ENCODE assay signal across 8 mouse cellular contexts in genomic region chr12:64967470-64967869, GRCm38 (mm10). TPM values are rescaled to one million over a fixed set of nuclear protein-coding genes. Genes with fewer than 3 reads are reported as not detected.
A peak's percentile ranks its signal among the peaks of the same experiment; 100 is the strongest.
DNase-seq lines count a peak whose midpoint lies in the region; ATAC-seq and TF ChIP-seq lines count a peak whose summit lies in the region.

No protein-coding gene starts in this region.

- H3K9me3 ChIP-seq in lung, postnatal 0 days (ENCODE audit: low read length), result no peaks in the 10 kb centered on the region

- ATAC-seq in lung, postnatal 0 days, result no peak

- peaks cover 4% of the 10 kb centered on the region; the same call in 1 of the 2 replicates for H3K79me2 ChIP-seq in heart, adult 2 months (replicated peaks; ENCODE audit: control insufficient read depth, insufficient read depth, low read length)

- peak overlapping the region; percentile 99 for H3K4me3 ChIP-seq in layer of hippocampus, adult 2 months
- peak overlapping the region; percentile 46 for H3K4me3 ChIP-seq in bone marrow, adult 2 months (replicated peaks; ENCODE audit: control insufficient read depth, low read depth, low read length)
- H3K4me3 ChIP-seq in heart, adult 2 months, result peak overlapping the region; percentile 88
- H3K4me3 ChIP-seq in lung, postnatal 0 days (ENCODE audit: low read depth, low read length), result peak overlapping the region; percentile 99

- H3K27me3 ChIP-seq in heart, adult 2 months (ENCODE audit: control insufficient read depth, insufficient read depth, low read length), result no peaks in the 10 kb centered on the region
- H3K27me3 ChIP-seq in lung, postnatal 0 days (replicated peaks; ENCODE audit: insufficient read depth, low read length), result no peaks in the 10 kb centered on the region

- H3K4me1 ChIP-seq in bone marrow, adult 2 months (ENCODE audit: control insufficient read depth, insufficient read depth, low read length), result peaks cover 2% of the 10 kb centered on the region; the same call in 1 of the 2 replicates
- H3K4me1 ChIP-seq in heart, adult 2 months (ENCODE audit: control insufficient read depth, insufficient read depth, low read length), result peaks cover 9% of the 10 kb centered on the region
- peaks cover 10% of the 10 kb centered on the region for H3K4me1 ChIP-seq in lung, postnatal 0 days (ENCODE audit: insufficient read depth, low read depth, low read length)

- TF ChIP-seq CTCF in layer of hippocampus, adult 2 months (conservative IDR thresholded peaks at IDR 0.05), result no peak
- no peak for TF ChIP-seq CTCF in bone marrow, adult 2 months (IDR thresholded peaks at IDR 0.05; ENCODE audit: control insufficient read depth, insufficient read depth, low read length)
- TF ChIP-seq CTCF in heart, adult 2 months (IDR thresholded peaks at IDR 0.05), result no peak
- no peak for TF ChIP-seq CTCF in lung, postnatal 0 days (IDR thresholded peaks at IDR 0.05)

- 4% methylated on average over 9 of the region's 9 CpGs for WGBS in bone marrow, adult 2 months
- under 1% methylated on average over 9 of the region's 9 CpGs for WGBS in heart, adult 2 months
- under 1% methylated on average over 9 of the region's 9 CpGs for WGBS in lung, postnatal 0 days

- no peak for TF ChIP-seq POLR2A in bone marrow, adult 2 months (IDR thresholded peaks at IDR 0.05; ENCODE audit: borderline replicate concordance, control insufficient read depth, low read depth, low read length)
- no peak for TF ChIP-seq POLR2A in heart, adult 2 months (IDR thresholded peaks at IDR 0.05; ENCODE audit: insufficient read depth, low read depth, low read length)

- H3K4me2 ChIP-seq in lung, postnatal 0 days (replicated peaks; ENCODE audit: low read depth, low read length), result peak overlapping the region; percentile 82

- H3K27ac ChIP-seq in layer of hippocampus, adult 2 months, result peak overlapping the region; percentile 97
- H3K27ac ChIP-seq in bone marrow, adult 2 months (ENCODE audit: control insufficient read depth, insufficient read depth, low read depth, low read length, poor library complexity), result no peak overlapping the region
- peak overlapping the region; percentile 27; the same call in 1 of the 2 replicates for H3K27ac ChIP-seq in heart, adult 2 months
- H3K27ac ChIP-seq in lung, postnatal 0 days (ENCODE audit: low read length), result no peak overlapping the region

- peaks cover 30% of the 10 kb centered on the region for H3K36me3 ChIP-seq in heart, adult 2 months (ENCODE audit: control insufficient read depth, insufficient read depth, low read length)
- H3K36me3 ChIP-seq in lung, postnatal 0 days (ENCODE audit: insufficient read depth, low read length), result no peaks in the 10 kb centered on the region

- intact Hi-C loops in heart, adult 2 months (cut with DNase I), result loop anchor here (2.0 to 5.0 kb wide), 2 partner anchors 70 to 107 kb away; partner anchors contain the start of genes Fancm, Fkbp3 and Prpf39

- no peak for DNase-seq in layer of hippocampus, adult 2 months (ENCODE audit: low spot score in 2 of 2)
- DNase-seq in layer of hippocampus, adult 18-20 months (ENCODE audit: low spot score in 2 of 2), result no peak
- DNase-seq in heart, adult 2 months, result peak; percentile 16 to 27
- peak; percentile 38 for DNase-seq in kidney, adult 9 months
- DNase-seq in lung, postnatal 0 days (ENCODE audit: low spot score), result peak; percentile 7
- peak; percentile 3 for DNase-seq in thymus, postnatal 25 days
- no peak for DNase-seq in Muller cell, postnatal 12 days (ENCODE audit: inconsistent ontology term)

- TF ChIP-seq EP300 in heart, adult 2 months (IDR thresholded peaks at IDR 0.05; ENCODE audit: insufficient read depth, low read depth, low read length), result no peak
- no peak for TF ChIP-seq EP300 in lung, postnatal 0 days (IDR thresholded peaks at IDR 0.05)

- peak overlapping the region; percentile 24 for H3K9ac ChIP-seq in heart, adult 2 months (ENCODE audit: low read depth, low read length)
- H3K9ac ChIP-seq in lung, postnatal 0 days (replicated peaks; ENCODE audit: low read depth), result peak overlapping the region; percentile 97; the same call in 1 of the 2 replicates

RNA-seq across cellular contexts. Expression of gene Togaram1, which starts 1.9 kb away (rescaled TPM):
- 10 to 100 TPM; 49.7 to 50.8 TPM for total RNA-seq in layer of hippocampus, adult 2 months (2021)
- total RNA-seq in layer of hippocampus, adult 18-20 months (2021), result 10 to 100 TPM; 50.7 to 52.4 TPM
- polyA plus RNA-seq in bone marrow, adult 2 months (2011; ENCODE audit: insufficient read depth, insufficient read length, low replicate concordance, missing spikeins), result 7.0 and 7.1 TPM in 2 replicates
- total RNA-seq in heart, adult 2 months (2021), result 1 to 10 TPM; 9.7 to 10.0 TPM
- polyA plus RNA-seq in heart, adult 2 months (2012; rRNA removed), result 2.6 and 5.9 TPM in 2 replicates
- 18.2 and 20.5 TPM in 2 replicates for polyA plus RNA-seq in lung, postnatal 0 days (2015; fragmentation: Nextera tagmentation; extraction: Ambion mirVana)

RNA-seq across cellular contexts. Expression of gene Klhl28, which starts 2.1 kb away (rescaled TPM):
- 10 to 100 TPM; 23.7 to 25.5 TPM for total RNA-seq in layer of hippocampus, adult 2 months (2021)
- total RNA-seq in layer of hippocampus, adult 18-20 months (2021), result 10 to 100 TPM; 24.2 to 25.0 TPM
- 2.5 and 3.9 TPM in 2 replicates for polyA plus RNA-seq in bone marrow, adult 2 months (2011; ENCODE audit: insufficient read depth, insufficient read length, low replicate concordance, missing spikeins)
- total RNA-seq in heart, adult 2 months (2021), result 10 to 100 TPM; 11.0 to 11.6 TPM
- 3.2 and 6.9 TPM in 2 replicates for polyA plus RNA-seq in heart, adult 2 months (2012; rRNA removed)
- polyA plus RNA-seq in lung, postnatal 0 days (2015; fragmentation: Nextera tagmentation; extraction: Ambion mirVana), result 14.0 and 14.1 TPM in 2 replicates

RNA-seq across cellular contexts. Expression of gene Gm527, which starts 49.8 kb away (rescaled TPM):
- total RNA-seq in layer of hippocampus, adult 2 months (2021), result 10 to 100 TPM; 10.5 to 15.7 TPM
- 10 to 100 TPM; 13.8 to 15.1 TPM for total RNA-seq in layer of hippocampus, adult 18-20 months (2021)
- 1.7 and 3.3 TPM in 2 replicates for polyA plus RNA-seq in bone marrow, adult 2 months (2011; ENCODE audit: insufficient read depth, insufficient read length, low replicate concordance, missing spikeins)
- 1 to 10 TPM; 3.0 TPM for total RNA-seq in heart, adult 2 months (2021)
- polyA plus RNA-seq in heart, adult 2 months (2012; rRNA removed), result 1.5 and 2.5 TPM in 2 replicates
- 2.5 and 3.2 TPM in 2 replicates for polyA plus RNA-seq in lung, postnatal 0 days (2015; fragmentation: Nextera tagmentation; extraction: Ambion mirVana)

Comparison
In these comparisons a context has a peak if more than half of its experiments do, and no peak if none do; other contexts are left out.
1. DNase-seq: peak in heart, adult 2 months (2 of 2), kidney, adult 9 months (single experiment), lung, postnatal 0 days (single experiment) and thymus, postnatal 25 days (single experiment); none in layer of hippocampus, adult 2 months (0 of 2), layer of hippocampus, adult 18-20 months (0 of 2) and Muller cell, postnatal 12 days (single experiment).
2. H3K27ac ChIP-seq: peak in layer of hippocampus, adult 2 months (single experiment) and heart, adult 2 months (single experiment); none in bone marrow, adult 2 months (single experiment) and lung, postnatal 0 days (single experiment).
3. H3K4me3 ChIP-seq: peak in every context shown above with its lines; median percentile 99 in layer of hippocampus, adult 2 months; 99 in lung, postnatal 0 days; 88 in heart, adult 2 months; 46 in bone marrow, adult 2 months.
4. RNA of gene Togaram1, which starts 1.9 kb away (total RNA-seq): 50.7 to 52.4 TPM in layer of hippocampus, adult 18-20 months and 49.7 to 50.8 TPM in layer of hippocampus, adult 2 months; 9.7 to 10.0 TPM in heart, adult 2 months; every median in the first group is over 4 times any median in the second.